Mouse (Mus musculus) testis, postnatal 10 days (tissue): ENCODE data around the gene Ptrh2.

Source experiments
- DNase-seq: peaks from one replicate; pipeline ENCODE4 v3.0.0; 2021; ENCODE audit warnings: low spot score

Gene Ptrh2

GRCm38 (mm10) chr11:86671041-86671675 is 12.6 kb upstream of the Ptrh2 start:
- no peak for DNase-seq

DNA sequence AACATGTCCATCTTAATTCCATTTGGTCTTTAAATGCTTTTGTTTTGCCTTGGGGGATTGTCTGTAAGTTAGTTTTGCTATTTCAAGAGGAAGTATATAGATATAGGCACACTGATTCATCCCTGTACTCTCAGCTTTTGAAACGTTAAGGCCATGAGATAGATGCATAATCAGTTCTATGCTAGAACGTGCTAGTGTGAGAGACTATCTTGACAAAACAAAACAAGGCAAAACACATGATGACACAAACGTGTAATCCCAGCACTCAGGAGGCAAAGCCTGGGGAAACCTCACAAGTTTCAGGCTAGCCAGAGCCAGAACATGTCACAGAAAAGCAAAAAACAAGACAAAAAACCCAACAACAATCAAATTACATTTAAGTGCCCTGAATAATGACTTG is 11.0 kb upstream of the Ptrh2 start:
- DNase-seq: no peak

- no peak for DNase-seq
Observed at GRCm38 (mm10) chr11:86675520-86675919, 8.3 kb upstream of the Ptrh2 start.

- DNase-seq: no peak
Observed at GRCm38 (mm10) chr11:86678957-86679356, 4.8 kb upstream of the Ptrh2 start.

- DNase-seq: no peak
Observed at GRCm38 (mm10) chr11:86680729-86681128, 3.1 kb upstream of the Ptrh2 start.

DNA sequence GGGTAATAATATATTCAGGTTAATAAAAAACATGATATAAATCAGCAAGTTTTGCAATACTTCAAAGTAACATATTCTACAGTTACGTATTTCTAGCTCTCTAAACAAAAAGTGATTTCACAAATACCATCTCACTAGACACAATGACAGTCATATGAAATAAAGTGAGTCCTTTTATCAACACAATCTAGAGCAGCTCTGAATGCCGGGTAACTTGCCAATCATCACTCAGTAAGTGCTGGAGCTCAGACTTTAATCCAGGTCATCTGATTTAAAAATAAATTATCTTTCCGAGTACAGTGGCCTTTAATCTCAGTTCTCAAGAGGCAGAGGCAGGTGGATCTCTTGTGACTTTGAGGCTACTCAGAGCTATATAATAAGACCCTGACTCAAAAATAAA is 2.4 kb upstream of the Ptrh2 start:
- DNase-seq: no peak

GRCm38 (mm10) chr11:86682861-86683260 is 924 bp upstream of the Ptrh2 start:
- DNase-seq: no peak

- no peak for DNase-seq
Observed at GRCm38 (mm10) chr11:86684126-86685012, 584 bp downstream of the Ptrh2 start.

DNA sequence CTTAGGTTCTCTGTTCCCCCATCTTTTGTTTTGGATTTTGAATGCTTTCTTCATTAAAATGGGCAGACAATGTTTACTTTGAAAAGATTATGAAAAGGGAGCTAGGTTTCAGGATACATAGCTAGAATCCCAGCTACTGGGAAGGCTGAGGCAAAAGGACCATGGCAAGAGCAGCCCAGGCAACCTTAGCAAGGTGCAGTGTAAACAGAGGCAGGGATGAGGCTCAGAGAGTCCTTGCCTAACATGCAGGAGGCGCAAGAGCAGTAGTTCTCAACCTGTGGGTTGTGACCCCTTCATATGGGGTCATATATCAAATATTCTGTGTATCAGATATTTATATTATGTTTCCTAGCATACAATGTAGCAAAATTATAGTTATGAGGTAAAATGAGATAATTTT is 1.6 kb downstream of the Ptrh2 start:
- DNase-seq: no peak

DNA sequence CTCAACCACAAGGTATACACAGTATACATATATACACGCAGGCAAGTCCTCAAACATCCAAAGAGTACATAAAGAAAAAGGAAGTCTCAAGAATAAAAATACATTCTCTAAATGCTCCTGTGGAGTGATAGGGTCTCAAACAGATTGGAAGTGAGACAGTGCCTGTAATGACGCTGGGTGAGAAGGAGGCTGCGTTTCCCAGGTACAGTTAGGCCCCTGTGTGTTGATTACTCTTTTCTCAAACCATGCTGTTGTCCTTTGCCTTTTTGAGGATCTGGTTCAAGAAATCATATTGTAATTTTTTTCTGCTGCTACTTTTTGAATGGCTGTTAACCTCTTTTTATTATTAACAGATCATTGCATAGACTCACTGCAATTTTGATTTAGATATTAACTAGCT is 6.6 kb downstream of the Ptrh2 start:
- DNase-seq: no peak

- DNase-seq: no peak
Observed at GRCm38 (mm10) chr11:86691482-86691881, 7.7 kb downstream of the Ptrh2 start.

DNA sequence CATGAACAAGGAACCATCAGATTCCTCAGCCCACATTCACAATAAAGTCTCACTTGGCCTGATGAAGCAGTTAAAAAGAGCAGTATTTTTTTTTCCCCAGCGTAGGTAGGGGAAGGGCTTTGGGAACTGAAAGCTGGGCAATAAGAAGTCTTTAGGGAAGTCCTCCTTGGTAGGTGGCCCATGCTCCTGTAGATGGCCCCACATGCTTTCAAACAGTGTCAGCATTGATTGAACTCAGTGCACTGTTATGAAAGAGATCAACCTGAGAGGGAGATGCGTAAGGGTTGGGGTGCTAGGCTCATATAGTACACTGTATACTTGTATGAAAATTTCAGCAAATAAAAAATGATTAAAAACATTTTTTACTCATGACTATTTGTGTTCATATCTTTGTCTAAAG is 8.2 kb downstream of the Ptrh2 start:
- DNase-seq: no peak

DNA sequence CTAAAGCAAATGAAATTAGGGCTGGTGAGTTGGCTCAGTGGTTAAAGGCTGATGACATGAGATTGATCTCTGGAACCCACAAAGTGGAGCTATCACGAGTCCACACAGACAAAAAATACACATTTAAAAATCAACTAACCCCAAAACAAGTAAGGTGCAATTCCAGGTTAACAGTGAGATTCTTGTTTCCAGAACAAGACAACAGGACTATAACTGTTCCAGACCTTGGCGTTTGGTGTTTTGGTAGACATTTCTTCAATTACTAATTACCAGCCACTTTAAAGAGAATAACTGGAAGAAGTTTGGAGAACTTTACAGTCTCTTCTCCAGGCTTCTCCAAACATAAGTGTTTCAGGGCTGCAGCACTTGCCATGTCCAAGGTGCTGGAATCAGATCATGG is 8.8 kb downstream of the Ptrh2 start:
- DNase-seq: no peak

- DNase-seq: no peak
Observed at GRCm38 (mm10) chr11:86695461-86695860, 11.7 kb downstream of the Ptrh2 start.

DNA sequence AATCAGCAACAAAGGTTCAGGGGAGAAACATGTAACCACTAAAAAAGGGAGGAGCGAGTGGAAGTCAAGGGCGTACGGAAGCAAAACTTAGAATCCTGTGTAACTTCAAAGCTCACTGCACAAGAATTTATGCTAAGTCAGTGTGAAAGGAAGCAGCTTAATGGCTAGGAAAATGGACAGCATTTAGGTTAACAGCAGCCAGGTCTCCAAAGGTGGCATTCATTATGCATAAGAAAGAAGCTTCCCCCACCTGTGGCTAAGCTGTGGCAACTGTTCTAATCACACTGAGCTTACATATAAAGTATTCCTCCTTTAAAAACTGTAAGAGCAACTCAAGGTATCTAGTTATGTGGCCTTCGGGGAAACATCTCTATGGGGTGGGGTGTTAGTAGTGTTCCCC is 17.4 kb downstream of the Ptrh2 start:
- DNase-seq: no peak

GRCm38 (mm10) chr11:86714606-86715005 is 30.8 kb downstream of the Ptrh2 start:
- no peak for DNase-seq

GRCm38 (mm10) chr11:86717306-86718065 is 33.7 kb downstream of the Ptrh2 start:
- DNase-seq: no peak

DNA sequence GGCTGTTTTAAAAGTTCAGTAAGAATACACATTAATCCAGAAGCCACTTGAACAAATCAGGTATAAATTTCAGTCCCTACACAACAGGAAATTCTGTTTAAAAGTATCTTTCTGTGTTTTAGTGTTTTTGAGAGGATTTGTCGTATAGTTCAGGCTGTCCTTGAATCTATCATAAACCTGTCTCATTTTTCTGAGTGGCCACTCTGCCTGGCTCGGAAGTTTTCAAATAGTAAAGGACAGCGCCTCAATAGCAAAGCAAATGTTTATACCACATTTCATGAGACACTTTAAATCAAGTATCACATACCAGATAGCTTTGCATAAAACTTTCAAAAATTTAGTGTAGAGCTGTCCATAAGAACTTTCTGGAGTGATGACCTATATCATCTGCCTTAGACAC is 34.6 kb downstream of the Ptrh2 start:
- no peak for DNase-seq

- DNase-seq: no peak
Observed at GRCm38 (mm10) chr11:86719390-86719789, 35.6 kb downstream of the Ptrh2 start.

DNA sequence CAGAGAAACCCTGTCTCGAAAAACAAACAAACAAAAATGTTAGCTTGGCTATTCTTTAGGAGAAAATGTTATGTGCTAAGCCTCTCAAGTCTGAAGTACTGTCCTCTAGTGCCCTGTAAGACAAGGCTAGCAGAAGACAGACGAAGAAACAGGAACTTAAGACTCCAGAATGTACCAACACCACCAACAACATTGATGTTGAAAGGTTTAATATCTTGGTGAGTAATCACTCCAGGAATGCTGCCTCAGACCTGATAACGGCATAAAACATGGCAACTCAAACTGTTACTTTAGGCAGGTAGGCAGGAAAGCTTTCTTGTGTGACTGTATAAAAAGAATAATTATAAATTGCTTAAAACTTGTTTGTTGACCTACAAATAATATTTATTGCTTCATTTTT is 40.2 kb downstream of the Ptrh2 start:
- DNase-seq: no peak

DNA sequence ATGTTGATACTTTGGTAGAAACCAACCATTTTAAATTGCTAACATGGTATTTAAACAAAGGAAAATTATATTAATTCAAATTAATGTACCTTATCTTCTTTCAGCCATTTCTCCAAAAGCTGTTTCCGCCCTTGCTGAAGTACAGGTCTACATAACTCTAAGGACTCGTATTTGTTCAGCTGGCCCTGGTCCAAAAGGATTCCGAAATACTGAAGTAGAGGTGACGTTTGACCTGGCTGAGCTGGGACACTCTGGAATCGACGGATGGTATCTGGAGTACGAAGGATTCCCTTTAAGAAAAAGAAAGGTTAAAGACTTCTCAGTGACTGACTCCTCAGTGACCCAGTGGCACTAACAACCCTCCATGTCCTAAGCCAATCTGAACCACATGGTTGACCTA is 41.2 kb downstream of the Ptrh2 start:
- DNase-seq: no peak

GRCm38 (mm10) chr11:86725607-86726006 is 41.8 kb downstream of the Ptrh2 start:
- DNase-seq: no peak

DNA sequence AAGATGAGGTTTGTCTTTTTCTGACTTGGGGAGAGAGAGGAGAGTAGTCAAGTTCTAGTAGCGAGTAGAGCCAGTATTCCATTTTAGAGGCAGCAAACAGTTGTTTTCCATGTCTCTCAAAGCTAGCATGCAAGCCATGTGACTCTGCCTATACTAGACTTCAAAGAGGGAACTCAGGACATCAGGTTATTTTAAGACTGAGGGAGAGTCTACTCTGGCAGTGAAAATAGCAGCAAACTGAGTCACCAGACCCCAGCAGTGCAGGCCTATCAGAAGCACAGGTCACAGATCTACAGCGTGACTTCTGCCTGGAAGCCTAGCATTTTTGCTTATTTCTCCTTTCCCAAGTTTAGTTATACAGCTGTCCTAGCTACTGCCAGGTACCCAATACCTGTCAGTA is 47.7 kb downstream of the Ptrh2 start:
- DNase-seq: no peak
